Mouse (Mus musculus) embryo, embryonic 11.5 days (tissue): ENCODE measurements at regions not wholly inside any gene's neighbourhood (a gene's known extent, or its start where the extent isn't known, plus 50 kb on each side); places are given as distances from the start of the nearest gene placed in this dataset.
A peak's percentile ranks its signal among the peaks of the same experiment; 100 is the strongest.

Experiments
- DNase-seq: peaks from one replicate; pipeline ENCODE4 v3.0.0-alpha.2; 2012; ENCODE audit warnings: low read depth, low spot score

GRCm38 (mm10) chr1:39047316-39047715 lies 61.9 kb downstream of the Pdcl3 start:
- DNase-seq = no peak

- DNase-seq = no peak
These were observed 71.9 kb downstream of the Pdcl3 start for GRCm38 (mm10) chr1:39057304-39057703.

- no peak for DNase-seq
These were observed 77.1 kb downstream of the Pdcl3 start for GRCm38 (mm10) chr1:39062509-39062908.

GRCm38 (mm10) chr1:39063666-39064385 lies 78.4 kb downstream of the Pdcl3 start:
- no peak for DNase-seq

GRCm38 (mm10) chr1:39064781-39065180 lies 79.4 kb downstream of the Pdcl3 start:
- no peak for DNase-seq

- DNase-seq = no peak
These were observed 82.5 kb downstream of the Pdcl3 start for GRCm38 (mm10) chr1:39067901-39068300.

- no peak for DNase-seq
These were observed 83.8 kb downstream of the Pdcl3 start for GRCm38 (mm10) chr1:39069086-39069655.

- DNase-seq = no peak
These were observed 84.3 kb downstream of the Pdcl3 start for GRCm38 (mm10) chr1:39069676-39070075.

GRCm38 (mm10) chr1:39075966-39076365 lies 90.6 kb downstream of the Pdcl3 start:
- no peak for DNase-seq

- no peak for DNase-seq
These were observed 93.3 kb downstream of the Pdcl3 start for GRCm38 (mm10) chr1:39078584-39079315.

GRCm38 (mm10) chr1:39083911-39084826 lies 98.8 kb downstream of the Pdcl3 start:
- DNase-seq = peak; percentile 30

- DNase-seq = no peak
These were observed 100.9 kb downstream of the Pdcl3 start for GRCm38 (mm10) chr1:39086273-39086672.

- DNase-seq = no peak
These were observed 103.7 kb upstream of the Npas2 start for GRCm38 (mm10) chr1:39089875-39090274.

- DNase-seq = no peak
These were observed 102.4 kb upstream of the Npas2 start for GRCm38 (mm10) chr1:39091121-39091520.

GRCm38 (mm10) chr1:39091638-39092037 lies 101.9 kb upstream of the Npas2 start:
- no peak for DNase-seq

- DNase-seq = no peak
These were observed 100.2 kb upstream of the Npas2 start for GRCm38 (mm10) chr1:39093291-39093690.

- DNase-seq = no peak
These were observed 99.5 kb upstream of the Npas2 start for GRCm38 (mm10) chr1:39094001-39094400.

- no peak for DNase-seq
These were observed 97.6 kb upstream of the Npas2 start for GRCm38 (mm10) chr1:39095901-39096300.

GRCm38 (mm10) chr1:39096726-39097125 lies 96.8 kb upstream of the Npas2 start:
- DNase-seq = no peak

- no peak for DNase-seq
These were observed 96.0 kb upstream of the Npas2 start for GRCm38 (mm10) chr1:39097499-39097898.

- DNase-seq = no peak
These were observed 95.4 kb upstream of the Npas2 start for GRCm38 (mm10) chr1:39098154-39098553.

GRCm38 (mm10) chr1:39099246-39099645 lies 94.3 kb upstream of the Npas2 start:
- no peak for DNase-seq
